ENCODE assay signal across 9 mouse cellular contexts in the genomic region with DNA sequence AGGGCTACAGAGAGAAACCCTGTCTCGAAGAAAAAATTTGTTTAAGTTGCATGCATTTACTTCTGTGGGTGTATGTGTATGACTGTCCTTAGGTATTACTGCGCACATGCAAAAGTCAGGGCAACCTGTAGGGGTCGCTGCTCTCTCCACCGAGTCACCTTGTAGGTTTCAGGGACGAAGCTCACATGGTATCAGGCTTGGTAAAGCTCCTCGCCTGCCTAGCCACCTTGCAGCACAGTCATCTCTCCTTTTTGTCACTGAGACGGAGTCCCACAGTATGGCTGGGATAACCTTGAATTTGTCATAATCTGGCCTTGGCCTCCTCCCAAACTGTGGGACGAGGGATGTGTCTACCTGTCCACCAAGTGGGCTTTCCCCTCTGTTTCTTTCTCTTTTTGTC. TPM values are rescaled to one million over a fixed set of nuclear protein-coding genes. Genes with fewer than 3 reads are reported as not detected.
DNase-seq lines count a peak whose midpoint lies in the region; ATAC-seq and TF ChIP-seq lines count a peak whose summit lies in the region.
"Had no signal": no experiment of that assay in that cellular context is flagged by ENCODE, and none has a peak within 500 bp of the region (broad histone marks: within the 10 kb centered on the region; RNA-seq: fewer than 3 reads in every experiment).

No protein-coding gene starts in this region.

- H3K27me3 ChIP-seq in MEL (ENCODE audit: control insufficient read depth in 1 of 2, insufficient read depth in 2 of 2, low read length in 2 of 2): no peaks in the 10 kb centered on the region
- H3K27me3 ChIP-seq in forebrain, embryonic 13.5 days: no peaks in the 10 kb centered on the region

- DNase-seq in layer of hippocampus, adult 2 months (ENCODE audit: low spot score in 2 of 2): no peak
- no peak for DNase-seq in layer of hippocampus, adult 11-12 months (ENCODE audit: low spot score)
- DNase-seq in MEL (ENCODE audit: low read depth, low spot score): peak; percentile 48
- DNase-seq in brain, embryonic 14.5 days (ENCODE audit: low read depth): no peak
- no peak for DNase-seq in layer of hippocampus, postnatal 36 days
- DNase-seq: kidney, adult 18-20 months had no signal

- no peak for TF ChIP-seq POLR2A in MEL (IDR thresholded peaks at IDR 0.05; ENCODE audit: control insufficient read depth in 1 of 2, insufficient read depth in 1 of 2, low read depth in 1 of 2, low read length in 2 of 2, poor library complexity in 1 of 2)
- TF ChIP-seq POLR2A in brain, embryonic 14.5 days (IDR thresholded peaks at IDR 0.05; ENCODE audit: borderline replicate concordance, extremely low read depth, insufficient read depth, insufficient read length, poor library complexity, severe bottlenecking): no peak

- H3K4me2 ChIP-seq in forebrain, embryonic 13.5 days: no peak overlapping the region

- H3K36me3 ChIP-seq in MEL (ENCODE audit: control insufficient read depth in 1 of 2, insufficient read depth in 2 of 2, low read length in 2 of 2): no peaks in the 10 kb centered on the region
- no peaks in the 10 kb centered on the region for H3K36me3 ChIP-seq in forebrain, embryonic 13.5 days (ENCODE audit: poor library complexity, severe bottlenecking)
- H3K36me3 ChIP-seq: midbrain, embryonic 10.5 days had no signal

- H3K4me3 ChIP-seq in layer of hippocampus, adult 2 months: no peak overlapping the region
- no peak overlapping the region for H3K4me3 ChIP-seq in MEL (ENCODE audit: control insufficient read depth in 1 of 2, insufficient read depth in 1 of 2, low read depth in 2 of 2, low read length in 2 of 2)
- H3K4me3 ChIP-seq in forebrain, embryonic 13.5 days: no peak overlapping the region
- H3K4me3 ChIP-seq: midbrain, embryonic 10.5 days had no signal

- peak; percentile 70 for TF ChIP-seq CTCF in layer of hippocampus, adult 2 months (conservative IDR thresholded peaks at IDR 0.05)
- peak; percentile 56 to 73 (median 69) for TF ChIP-seq CTCF in MEL (IDR thresholded peaks at IDR 0.05 in 2 of 3, conservative IDR thresholded peaks at IDR 0.05 in 1 of 3; ENCODE audit: control insufficient read depth in 1 of 3, insufficient read depth in 1 of 3, low read depth in 2 of 3, low read length in 3 of 3, poor library complexity in 1 of 3, severe bottlenecking in 1 of 3)
- TF ChIP-seq CTCF in brain, embryonic 14.5 days (IDR thresholded peaks at IDR 0.05; ENCODE audit: borderline replicate concordance, extremely low read depth, insufficient read depth, insufficient read length): peak; percentile 40; the same call in 1 of the 2 replicates

- 0 out of 2 replicates have a peak, but pooled peaks have one; percentile 61 for ATAC-seq in monocyte, adult 5-6 weeks (replicated peaks; ENCODE audit: insufficient number of reproducible peaks, low FRiP score, low TSS enrichment, poor library complexity, severe bottlenecking)
- no peak for ATAC-seq in forebrain, embryonic 13.5 days

- no peaks in the 10 kb centered on the region for H3K9me3 ChIP-seq in MEL (replicated peaks; ENCODE audit: insufficient read depth, low read length)
- H3K9me3 ChIP-seq in forebrain, embryonic 13.5 days (replicated peaks): no peaks in the 10 kb centered on the region
- H3K9me3 ChIP-seq: midbrain, embryonic 10.5 days had no signal

- H3K9ac ChIP-seq in MEL (ENCODE audit: control insufficient read depth, low read depth, low read length, poor library complexity, severe bottlenecking): no peak overlapping the region
- H3K9ac ChIP-seq in forebrain, embryonic 13.5 days: no peak overlapping the region

- TF ChIP-seq EP300 in MEL (IDR thresholded peaks at IDR 0.05; ENCODE audit: low read depth in 1 of 2, low read length in 2 of 2): no peak

- TF ChIP-seq RAD21 in MEL (IDR thresholded peaks at IDR 0.05; ENCODE audit: low read depth, low read length): peak; percentile 7; the same call in 1 of the 2 replicates

- 63% methylated on average over 8 of the region's 8 CpGs for WGBS in forebrain, embryonic 13.5 days

- 0 out of 4 replicates have a peak, but pooled peaks cover 0 to 2% of the 10 kb centered on the region in 2 experiments for H3K4me1 ChIP-seq in MEL (ENCODE audit: control insufficient read depth in 1 of 2, insufficient read depth in 2 of 2, low read length in 2 of 2)
- H3K4me1 ChIP-seq in forebrain, embryonic 13.5 days: 0 out of 2 replicates have a peak, but pooled peaks cover 2% of the 10 kb centered on the region

- H3K79me2 ChIP-seq in MEL (ENCODE audit: control insufficient read depth, insufficient read depth, low read length, poor library complexity): no peaks in the 10 kb centered on the region

- no peak overlapping the region for H3K27ac ChIP-seq in layer of hippocampus, adult 2 months
- H3K27ac ChIP-seq in MEL (ENCODE audit: control insufficient read depth, low read depth, low read length): no peak overlapping the region
- H3K27ac ChIP-seq in forebrain, embryonic 13.5 days: no peak overlapping the region
- H3K27ac ChIP-seq: midbrain, embryonic 10.5 days had no signal

TF ChIP-seq in MEL, 35 proteins besides CTCF, POLR2A, EP300 and RAD21:
- TF ChIP-seq NRF1 (IDR thresholded peaks at IDR 0.05; ENCODE audit: insufficient read depth, low read depth, low read length, poor library complexity, severe bottlenecking) (no peak), SMC3 (IDR thresholded peaks at IDR 0.05; ENCODE audit: low read depth, low read length) (peak; percentile 32; the same call in 1 of the 2 replicates)

RNA-seq across cellular contexts. Expression of gene Tnrc18, which starts 27.0 kb away (rescaled TPM):
- total RNA-seq in layer of hippocampus, adult 2 months (2021): 100 to 1,000 TPM; 142 to 143 TPM
- total RNA-seq in MEL (2012; rRNA removed): 0.23 and 0.31 TPM in 2 replicates
- polyA plus RNA-seq in MEL (2012; ENCODE audit: insufficient read depth in 1 of 2, insufficient read length in 2 of 2, low read depth in 1 of 2, low replicate concordance in 2 of 2, missing spikeins in 1 of 2): 1 to 10 TPM in 1 of 2 experiments, not detected in 1; 3.4 TPM
- 66.0 and 101 TPM in 2 replicates for polyA plus RNA-seq in brain, embryonic 14.5 days (2012; rRNA removed)
- 10.9 to 48.5 TPM (median 22.5 TPM) in 3 replicates for total RNA-seq in monocyte, adult 5-6 weeks (2017)
- total RNA-seq in layer of hippocampus, postnatal 36 days (2021): 100 to 1,000 TPM; 146 to 156 TPM
- 34.7 and 35.9 TPM in 2 replicates for polyA plus RNA-seq in forebrain, embryonic 13.5 days (2015; fragmentation: Nextera tagmentation; extraction: Ambion mirVana)

RNA-seq across cellular contexts. Expression of gene Fbxl18, which starts 50.8 kb away (rescaled TPM):
- total RNA-seq in layer of hippocampus, adult 2 months (2021): 10 to 100 TPM; 36.7 to 39.9 TPM
- total RNA-seq in MEL (2012; rRNA removed): 3.9 and 4.6 TPM in 2 replicates
- 1 to 10 TPM in 1 of 2 experiments, not detected in 1; 7.4 TPM for polyA plus RNA-seq in MEL (2012; ENCODE audit: insufficient read depth in 1 of 2, insufficient read length in 2 of 2, low read depth in 1 of 2, low replicate concordance in 2 of 2, missing spikeins in 1 of 2)
- 28.5 and 34.8 TPM in 2 replicates for polyA plus RNA-seq in brain, embryonic 14.5 days (2012; rRNA removed)
- 1.6 to 3.6 TPM (median 2.3 TPM) in 3 replicates for total RNA-seq in monocyte, adult 5-6 weeks (2017)
- 10 to 100 TPM; 37.1 to 41.6 TPM for total RNA-seq in layer of hippocampus, postnatal 36 days (2021)
- polyA plus RNA-seq in forebrain, embryonic 13.5 days (2015; fragmentation: Nextera tagmentation; extraction: Ambion mirVana): 30.7 and 35.1 TPM in 2 replicates
